12 mouse cellular contexts compared by ENCODE assay signal in genomic region chr1:170188601-170189000, GRCm38 (mm10). TPM values are rescaled to one million over a fixed set of nuclear protein-coding genes. Genes with fewer than 3 reads are reported as not detected.
DNase-seq lines count a peak whose midpoint lies in the region; ATAC-seq lines count a peak whose summit lies in the region.
"Had no signal": no experiment of that assay in that cellular context is flagged by ENCODE, and none has a peak within 500 bp of the region (broad histone marks: within the 10 kb centered on the region; RNA-seq: fewer than 3 reads in every experiment).

No protein-coding gene starts in this region.

- H3K4me3 ChIP-seq in hindbrain, embryonic 16.5 days (ENCODE audit: low read length), result no peak overlapping the region

- WGBS in hindbrain, embryonic 16.5 days, result 83% methylated on average over 11 of the region's 11 CpGs

- no peak overlapping the region for H3K27ac ChIP-seq in hindbrain, embryonic 16.5 days (ENCODE audit: low read depth, low read length)

- H3K9ac ChIP-seq in hindbrain, embryonic 16.5 days (ENCODE audit: low read depth, low read length), result no peak overlapping the region

- H3K9me3 ChIP-seq in hindbrain, embryonic 16.5 days (ENCODE audit: control insufficient read depth, low read length), result no peaks in the 10 kb centered on the region

- peaks cover 10% of the 10 kb centered on the region for H3K36me3 ChIP-seq in hindbrain, embryonic 16.5 days (ENCODE audit: control insufficient read depth, insufficient read depth, low read length)

- ATAC-seq in hindbrain, embryonic 16.5 days, result no peak

- DNase-seq in cerebellum, postnatal 10 days, result peak; percentile 11 to 14
- no peak for DNase-seq in cerebellum, adult 11-12 months
- DNase-seq in 3T3-L1 (ENCODE audit: low read depth, low spot score), result peak; percentile 98
- peak; percentile 49 for DNase-seq in fat pad, adult 2 months (ENCODE audit: extremely low read depth, low read depth, low spot score)
- DNase-seq in heart, postnatal 4 days, result peak; percentile 59
- no peak for DNase-seq in yolk sac, embryonic 10.5 days (ENCODE audit: low spot score)
- DNase-seq in layer of hippocampus, adult 9-10 months (ENCODE audit: low spot score), result no peak
- DNase-seq: spleen, adult 18-20 months had no signal

- no peaks in the 10 kb centered on the region for H3K4me1 ChIP-seq in hindbrain, embryonic 16.5 days (ENCODE audit: control insufficient read depth, insufficient read depth, low read depth, low read length)

- no peak overlapping the region for H3K4me2 ChIP-seq in hindbrain, embryonic 16.5 days (ENCODE audit: low read length)

- H3K27me3 ChIP-seq in hindbrain, embryonic 16.5 days (replicated peaks; ENCODE audit: control insufficient read depth, insufficient read depth, low read length), result no peaks in the 10 kb centered on the region

RNA-seq across cellular contexts. Expression of gene Uap1, which starts 13.8 kb away (rescaled TPM):
- 10 to 100 TPM; 40.4 to 49.6 TPM for total RNA-seq in heart, postnatal 4 days (2021)
- 65.0 and 65.4 TPM in 2 replicates for polyA plus RNA-seq in hindbrain, embryonic 16.5 days (2015; fragmentation: Nextera tagmentation; extraction: Ambion mirVana)

RNA-seq across cellular contexts. Expression of gene Uhmk1, which starts 26.6 kb away (rescaled TPM):
- total RNA-seq in heart, postnatal 4 days (2021), result 10 to 100 TPM; 18.9 to 19.8 TPM
- polyA plus RNA-seq in hindbrain, embryonic 16.5 days (2015; fragmentation: Nextera tagmentation; extraction: Ambion mirVana), result 8.1 and 10.4 TPM in 2 replicates

RNA-seq across cellular contexts. Expression of gene Sh2d1b2, which starts 43.9 kb away (rescaled TPM):
- total RNA-seq in heart, postnatal 4 days (2021), result not detected
- 0.15 TPM in 1 of 2 replicates, not detected in the other for polyA plus RNA-seq in hindbrain, embryonic 16.5 days (2015; fragmentation: Nextera tagmentation; extraction: Ambion mirVana)
- total RNA-seq: layer of hippocampus, postnatal 25 days; megakaryocyte-erythroid progenitor cell, adult 5-6 weeks had no signal
- polyA plus RNA-seq: brain, embryonic 14.5 days had no signal

Comparison
In these comparisons a context has a peak if more than half of its experiments do, and no peak if none do; other contexts are left out.
1. DNase-seq: peak in cerebellum, postnatal 10 days (2 of 2), 3T3-L1 (single experiment), fat pad, adult 2 months (single experiment) and heart, postnatal 4 days (single experiment); none in cerebellum, adult 11-12 months (single experiment), yolk sac, embryonic 10.5 days (single experiment) and layer of hippocampus, adult 9-10 months (single experiment).